Mouse (Mus musculus): Measurements from ENCODE around the gene Fmnl2.

Fmnl2 gene

DNA sequence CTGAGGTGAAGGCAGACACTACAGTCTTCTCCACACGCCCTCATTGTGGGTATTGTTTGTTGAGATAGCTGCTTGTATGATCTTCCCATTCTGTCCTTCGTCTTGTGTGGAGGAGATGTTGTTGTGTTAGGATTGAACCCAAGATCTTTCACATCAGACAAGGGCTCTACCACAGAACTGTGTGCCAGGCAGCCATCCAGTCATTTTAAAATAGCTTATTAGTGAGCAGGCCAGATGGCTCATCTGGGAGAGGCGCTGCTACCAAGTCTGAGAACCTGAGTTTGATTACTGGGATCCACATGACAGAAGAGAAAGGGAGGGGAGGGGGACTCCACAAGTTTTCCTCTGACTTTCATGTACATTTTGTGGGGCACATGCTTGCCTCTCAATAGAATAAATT, 8.6 kb upstream of the Fmnl2 start:
- Histone ChIP-seq H3K27me3 (ENCODE audit: control insufficient read depth, insufficient read depth, low read length, poor library complexity, severe bottlenecking) (no peaks in the 10 kb centered on the region; the same call in 1 of the 2 replicates), H3K36me3 (ENCODE audit: control insufficient read depth, insufficient read depth, low read length, poor library complexity, severe bottlenecking) (no peaks in the 10 kb centered on the region)
- DNase-seq (ENCODE audit: low read depth, low spot score), result no peak

DNA sequence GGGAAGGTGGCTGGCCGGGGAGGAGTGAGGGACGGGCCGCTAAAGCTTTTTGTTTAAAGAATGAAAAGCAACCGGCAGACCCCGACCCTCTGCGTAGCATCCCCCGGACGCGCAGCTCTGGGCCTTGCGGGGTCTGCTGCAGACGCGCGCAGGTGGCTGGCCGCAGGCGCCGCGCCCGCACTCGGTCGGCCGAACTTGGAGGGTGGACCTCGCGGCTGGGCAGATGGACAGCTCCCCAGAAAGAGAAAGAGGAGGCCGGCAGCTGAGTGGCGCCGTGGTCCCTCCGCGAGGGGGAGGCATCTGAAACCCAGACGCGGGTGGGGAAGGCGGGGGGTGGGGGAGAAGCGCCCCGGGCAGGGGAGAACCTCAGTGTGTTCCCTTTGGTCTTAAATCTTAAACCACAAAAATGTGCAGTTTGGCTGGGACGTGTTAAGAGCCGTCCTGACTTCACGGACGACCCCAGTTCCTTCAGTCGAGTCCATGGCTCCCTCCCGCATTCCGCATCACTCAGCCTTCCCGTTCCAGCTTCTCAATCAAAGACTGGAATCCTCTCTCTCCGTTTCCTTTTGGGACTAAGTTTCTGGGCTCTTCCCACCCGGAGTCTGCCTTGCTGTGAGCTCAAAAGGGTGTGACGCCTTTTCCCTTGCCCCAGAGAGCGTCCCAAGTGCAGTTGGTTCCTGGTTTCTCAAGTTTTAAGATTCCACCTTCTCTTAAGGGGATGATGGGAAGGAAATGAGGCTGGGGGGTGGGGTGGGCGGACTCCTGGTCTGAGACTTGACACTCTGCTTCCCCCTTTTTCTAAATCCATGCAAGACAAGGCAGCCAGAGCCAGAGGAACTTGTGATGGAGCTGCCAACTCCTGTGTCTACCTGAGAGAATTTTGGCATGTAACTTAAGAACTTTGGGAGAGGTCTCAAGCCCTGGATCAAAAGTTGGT, 1.1 kb downstream of the Fmnl2 start:
- no peak for DNase-seq (ENCODE audit: low read depth, low spot score)
- Histone ChIP-seq H3K36me3 (ENCODE audit: control insufficient read depth, insufficient read depth, low read length, poor library complexity, severe bottlenecking) (no peaks in the 10 kb centered on the region), H3K27me3 (ENCODE audit: control insufficient read depth, insufficient read depth, low read length, poor library complexity, severe bottlenecking) (peaks cover 2% of the 10 kb centered on the region; the same call in 1 of the 2 replicates)

DNA sequence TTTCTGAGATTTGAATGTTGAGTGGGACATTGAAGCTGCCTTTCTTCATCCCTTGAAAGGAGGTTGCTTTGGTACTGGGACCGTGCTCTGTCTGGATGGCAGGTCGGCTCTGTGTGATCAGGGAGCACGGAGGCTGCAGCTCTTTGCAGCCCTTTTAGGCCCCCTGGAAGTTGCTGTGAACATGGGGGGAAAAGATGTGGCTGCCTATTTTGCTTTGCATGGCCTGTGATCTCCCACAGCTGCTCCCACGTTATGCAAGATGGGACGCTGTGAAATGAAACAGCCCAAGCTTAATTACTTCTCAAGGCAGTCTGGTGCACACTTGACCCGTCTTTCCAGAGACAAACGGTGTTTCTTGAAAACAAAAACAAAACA, 1.8 kb downstream of the Fmnl2 start:
- no peak for DNase-seq (ENCODE audit: low read depth, low spot score)
- H3K36me3 ChIP-seq (ENCODE audit: control insufficient read depth, insufficient read depth, low read length, poor library complexity, severe bottlenecking), result no peaks in the 10 kb centered on the region
- H3K27me3 ChIP-seq (ENCODE audit: control insufficient read depth, insufficient read depth, low read length, poor library complexity, severe bottlenecking), result peaks cover 2% of the 10 kb centered on the region; the same call in 1 of the 2 replicates

DNA sequence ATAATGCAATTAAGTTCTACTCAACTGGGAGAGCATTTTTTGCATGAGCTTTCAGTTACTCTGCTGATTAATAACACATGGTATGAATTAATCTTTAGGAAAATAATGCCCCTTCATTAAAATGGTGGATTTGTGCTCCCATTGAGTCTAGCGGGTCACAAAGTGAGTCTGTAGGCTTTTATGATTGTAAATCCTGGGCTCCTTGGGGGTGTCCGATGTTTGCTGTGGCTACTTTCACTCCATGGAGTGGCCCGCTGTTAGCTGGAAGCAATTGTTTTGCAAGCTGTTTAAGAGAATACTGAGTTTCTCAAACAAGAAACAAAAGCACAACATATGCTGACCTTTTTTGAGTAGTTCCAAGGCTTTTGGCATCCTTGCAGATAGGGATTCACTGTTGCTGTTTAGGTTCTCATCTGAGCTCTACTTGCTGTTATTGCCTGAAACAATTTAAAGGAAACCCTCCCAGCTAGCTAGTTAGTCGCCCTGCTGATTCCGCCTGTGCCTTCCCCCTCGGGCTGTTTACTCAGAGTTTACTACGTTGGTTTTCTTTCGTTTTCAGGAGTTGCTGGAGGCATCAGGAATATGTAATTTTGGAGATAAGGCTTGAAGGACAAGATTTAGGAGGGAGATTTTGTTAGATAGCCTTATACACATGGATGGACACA, 2.6 kb downstream of the Fmnl2 start:
- DNase-seq (ENCODE audit: low read depth, low spot score), result no peak
- H3K36me3 ChIP-seq (ENCODE audit: control insufficient read depth, insufficient read depth, low read length, poor library complexity, severe bottlenecking), result no peaks in the 10 kb centered on the region

DNA sequence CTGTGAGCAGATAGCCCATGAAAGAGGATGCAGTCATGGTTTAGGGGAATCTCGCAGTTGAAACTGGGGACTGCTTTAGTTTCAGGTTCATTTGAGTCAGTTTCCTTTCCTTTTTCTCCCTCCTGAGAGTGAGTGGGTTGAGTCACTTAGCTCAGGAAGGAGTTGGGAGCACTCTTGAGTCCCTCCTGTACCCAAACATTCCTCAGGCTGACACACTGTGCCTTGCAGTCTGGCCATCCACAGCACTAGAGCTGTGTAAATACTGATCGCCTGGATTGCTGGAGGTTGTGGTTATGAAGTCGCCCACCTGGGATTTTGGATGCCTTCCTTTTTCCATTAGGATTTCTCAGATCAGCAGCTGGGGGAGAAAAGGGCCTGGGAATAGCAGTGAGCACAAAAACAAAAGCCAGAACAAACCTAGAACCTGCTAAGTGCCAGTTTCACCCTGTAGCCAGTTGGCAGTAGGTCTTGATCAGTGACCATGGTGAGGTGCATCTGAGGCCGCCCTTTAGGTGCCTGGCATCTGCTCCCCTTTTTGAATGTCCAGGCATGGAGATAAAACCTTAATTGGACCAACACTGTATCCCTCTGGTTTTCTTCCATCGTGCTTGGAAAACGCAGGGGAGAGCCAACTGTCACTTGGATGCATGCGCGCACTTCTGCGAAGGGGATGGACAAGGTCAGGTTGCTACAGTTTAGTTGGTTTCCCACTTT, 4.5 kb downstream of the Fmnl2 start:
- no peaks in the 10 kb centered on the region for H3K36me3 ChIP-seq (ENCODE audit: control insufficient read depth, insufficient read depth, low read length, poor library complexity, severe bottlenecking)
- no peak for DNase-seq (ENCODE audit: low read depth, low spot score)
- peaks cover 2% of the 10 kb centered on the region; the same call in 1 of the 2 replicates for H3K27me3 ChIP-seq (ENCODE audit: control insufficient read depth, insufficient read depth, low read length, poor library complexity, severe bottlenecking)

More for the DNA sequence above, 2.6 kb downstream of the Fmnl2 start:
- H3K27me3 ChIP-seq (ENCODE audit: control insufficient read depth, insufficient read depth, low read length, poor library complexity, severe bottlenecking), result peaks cover 2% of the 10 kb centered on the region; the same call in 1 of the 2 replicates

DNA sequence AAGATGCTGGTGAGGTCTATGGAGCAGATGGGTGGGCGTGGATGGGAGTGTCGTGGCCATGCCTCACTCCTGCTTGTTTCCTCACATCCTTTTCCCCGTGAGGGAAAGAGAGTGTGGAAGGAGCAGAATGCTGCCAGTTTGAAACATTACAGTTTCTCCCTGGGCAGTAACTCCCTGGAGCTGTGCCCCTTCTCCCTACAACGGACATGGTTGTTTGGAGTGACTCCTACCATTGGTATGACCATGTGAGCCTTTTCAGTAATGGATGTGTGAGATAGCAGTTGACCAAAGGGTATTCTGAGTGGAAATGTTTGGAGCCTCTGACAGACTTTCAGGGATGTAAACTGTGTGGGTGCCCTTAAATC, 5.1 kb downstream of the Fmnl2 start:
- DNase-seq (ENCODE audit: low read depth, low spot score), result no peak
- Histone ChIP-seq H3K36me3 (ENCODE audit: control insufficient read depth, insufficient read depth, low read length, poor library complexity, severe bottlenecking) (no peaks in the 10 kb centered on the region), H3K27me3 (ENCODE audit: control insufficient read depth, insufficient read depth, low read length, poor library complexity, severe bottlenecking) (no peaks in the 10 kb centered on the region)

DNA sequence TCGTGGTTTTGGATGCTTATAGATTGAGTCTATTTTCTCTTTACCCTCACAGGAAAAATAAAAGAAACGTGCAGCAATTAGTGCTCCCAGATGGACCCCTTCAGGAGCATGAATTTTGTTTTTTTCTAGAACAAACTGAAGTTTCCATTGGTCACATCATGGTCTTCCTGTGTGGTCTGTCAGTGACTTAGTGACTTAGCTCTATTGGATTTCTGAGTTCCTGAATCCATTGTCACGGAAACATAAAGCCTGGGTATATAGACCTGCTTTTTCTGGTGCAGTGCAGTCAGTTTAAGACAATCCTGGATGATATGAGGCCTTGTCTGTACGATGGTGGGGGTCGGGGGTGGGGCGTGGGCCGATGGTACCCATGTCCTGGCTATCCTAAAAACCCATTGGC, 7.0 kb downstream of the Fmnl2 start:
- DNase-seq (ENCODE audit: low read depth, low spot score), result no peak
- H3K36me3 ChIP-seq (ENCODE audit: control insufficient read depth, insufficient read depth, low read length, poor library complexity, severe bottlenecking), result no peaks in the 10 kb centered on the region
- H3K27me3 ChIP-seq (ENCODE audit: control insufficient read depth, insufficient read depth, low read length, poor library complexity, severe bottlenecking), result no peaks in the 10 kb centered on the region

DNA sequence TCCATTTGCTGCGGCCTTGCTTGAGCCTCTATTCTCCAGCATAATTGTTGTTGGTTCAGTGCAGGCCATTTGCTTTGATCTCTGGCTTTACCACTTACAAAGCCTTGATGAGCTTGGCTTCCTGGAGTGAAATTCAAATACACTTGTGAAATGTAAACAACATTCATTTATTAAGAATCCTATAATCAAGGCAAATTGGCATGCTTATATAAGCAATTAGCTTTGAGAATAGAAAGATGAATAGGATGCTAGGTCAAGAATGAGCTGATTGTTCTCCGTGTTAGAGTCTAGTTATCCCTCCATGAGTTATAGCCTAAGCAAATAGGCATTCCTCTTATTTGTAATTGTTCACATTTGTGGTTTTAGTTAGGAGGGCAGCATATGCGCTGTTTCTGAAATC, 8.5 kb downstream of the Fmnl2 start:
- Histone ChIP-seq H3K27me3 (ENCODE audit: control insufficient read depth, insufficient read depth, low read length, poor library complexity, severe bottlenecking) (no peaks in the 10 kb centered on the region), H3K36me3 (ENCODE audit: control insufficient read depth, insufficient read depth, low read length, poor library complexity, severe bottlenecking) (no peaks in the 10 kb centered on the region)
- DNase-seq (ENCODE audit: low read depth, low spot score), result no peak

DNA sequence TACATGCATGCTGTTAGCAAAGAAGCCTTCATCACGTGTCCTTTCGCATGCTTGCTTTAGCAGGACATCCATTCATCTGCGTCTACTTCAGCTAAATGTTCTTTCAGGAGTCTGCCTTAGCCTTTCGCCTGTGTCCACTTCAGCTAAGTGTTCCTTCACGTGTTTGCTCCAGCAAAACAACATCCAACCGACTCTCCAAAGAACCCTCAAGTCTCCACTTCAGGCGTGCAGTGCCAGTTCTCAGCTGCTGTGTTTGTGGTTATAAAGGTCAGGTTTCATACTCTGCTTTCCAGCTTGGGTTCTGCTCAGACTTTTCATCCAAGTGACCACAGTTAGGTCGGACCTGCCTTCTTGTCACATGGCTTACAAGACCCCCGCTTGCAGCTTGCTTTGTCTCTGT, 10.1 kb downstream of the Fmnl2 start:
- no peak for DNase-seq (ENCODE audit: low read depth, low spot score)
- Histone ChIP-seq H3K27me3 (ENCODE audit: control insufficient read depth, insufficient read depth, low read length, poor library complexity, severe bottlenecking) (no peaks in the 10 kb centered on the region), H3K36me3 (ENCODE audit: control insufficient read depth, insufficient read depth, low read length, poor library complexity, severe bottlenecking) (no peaks in the 10 kb centered on the region)

DNA sequence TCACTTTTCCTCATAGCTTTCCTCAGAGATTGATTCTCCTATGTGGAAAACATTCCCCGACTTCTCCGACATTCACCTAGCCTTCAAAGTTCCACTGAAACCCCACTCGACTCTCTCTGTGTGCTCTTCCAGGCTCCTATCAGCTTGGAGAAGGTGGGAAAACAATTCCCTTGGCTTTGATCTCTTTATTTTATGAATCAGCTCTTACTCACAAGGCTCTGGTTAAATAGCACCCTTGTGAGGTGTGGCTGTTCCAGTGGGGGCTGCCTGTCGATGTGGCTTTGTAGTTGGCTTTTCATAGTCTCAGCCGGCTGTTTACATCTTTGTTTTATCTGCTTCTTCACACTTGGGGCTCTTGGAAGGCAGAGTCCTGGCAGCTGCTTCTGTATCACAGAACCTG, 10.5 kb downstream of the Fmnl2 start:
- Histone ChIP-seq H3K27me3 (ENCODE audit: control insufficient read depth, insufficient read depth, low read length, poor library complexity, severe bottlenecking) (no peaks in the 10 kb centered on the region), H3K36me3 (ENCODE audit: control insufficient read depth, insufficient read depth, low read length, poor library complexity, severe bottlenecking) (no peaks in the 10 kb centered on the region)
- DNase-seq (ENCODE audit: low read depth, low spot score), result no peak

DNA sequence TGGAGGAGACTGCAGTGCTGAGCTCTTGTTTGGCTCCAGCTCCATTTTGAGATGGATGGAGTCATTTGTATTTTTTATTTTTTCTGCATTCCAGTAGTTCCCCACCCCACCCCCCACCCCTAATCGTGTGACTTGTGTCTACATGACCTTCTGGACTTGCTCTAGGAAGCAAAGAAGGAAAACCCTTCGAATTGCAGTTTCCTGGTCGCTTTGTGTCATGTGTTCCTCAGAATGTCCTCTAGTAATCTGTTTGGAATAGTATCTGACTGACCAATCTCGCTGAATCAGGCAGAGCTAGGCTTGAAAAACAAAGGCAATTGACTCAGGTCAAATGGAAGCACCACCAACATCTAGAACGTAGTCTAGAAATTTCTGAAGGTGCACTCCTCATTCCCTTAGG, 15.0 kb downstream of the Fmnl2 start:
- DNase-seq (ENCODE audit: low read depth, low spot score), result no peak
- no peaks in the 10 kb centered on the region for H3K36me3 ChIP-seq (ENCODE audit: control insufficient read depth, insufficient read depth, low read length, poor library complexity, severe bottlenecking)

DNA sequence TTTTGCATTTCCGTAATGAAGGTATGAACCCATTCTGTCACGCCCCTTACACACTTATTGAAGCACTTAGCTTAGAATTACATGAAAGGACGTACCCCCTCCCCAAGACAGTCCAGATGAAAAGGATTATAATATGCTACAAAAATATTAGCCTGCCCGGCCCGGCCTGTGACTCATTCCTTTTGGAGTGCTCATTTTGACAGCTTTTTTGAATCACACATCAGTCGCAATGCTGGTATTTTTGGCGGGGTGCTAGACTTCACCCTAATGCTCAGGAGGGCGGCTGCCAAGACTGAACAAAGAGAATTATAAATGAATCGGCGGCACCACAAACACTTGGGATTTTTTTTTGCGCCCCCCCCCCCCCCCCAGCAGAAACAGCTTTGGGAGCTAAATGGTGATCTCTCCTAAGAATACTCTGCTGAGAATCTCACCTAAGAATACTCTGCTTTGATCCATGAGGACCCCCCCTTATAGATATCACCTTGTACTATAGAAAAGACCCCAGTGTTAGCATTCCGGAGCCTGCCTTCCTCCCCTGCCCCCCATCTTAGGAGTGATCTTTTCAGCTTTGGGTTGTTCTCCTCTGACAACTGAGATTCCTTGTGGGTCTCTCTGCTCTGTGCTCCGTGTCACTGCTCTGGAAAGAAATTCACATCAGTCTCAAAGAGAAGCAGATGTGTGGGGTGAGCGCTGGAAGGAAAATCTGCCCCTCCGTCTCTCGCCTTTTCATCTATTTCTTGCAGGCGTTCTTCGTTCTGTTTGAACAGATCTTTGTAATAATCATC, 15.8 kb downstream of the Fmnl2 start:
- no peaks in the 10 kb centered on the region for H3K27me3 ChIP-seq (ENCODE audit: control insufficient read depth, insufficient read depth, low read length, poor library complexity, severe bottlenecking)
- DNase-seq (ENCODE audit: low read depth, low spot score), result no peak
- H3K36me3 ChIP-seq (ENCODE audit: control insufficient read depth, insufficient read depth, low read length, poor library complexity, severe bottlenecking), result no peaks in the 10 kb centered on the region

More for the DNA sequence above, 15.0 kb downstream of the Fmnl2 start:
- H3K27me3 ChIP-seq (ENCODE audit: control insufficient read depth, insufficient read depth, low read length, poor library complexity, severe bottlenecking), result no peaks in the 10 kb centered on the region

DNA sequence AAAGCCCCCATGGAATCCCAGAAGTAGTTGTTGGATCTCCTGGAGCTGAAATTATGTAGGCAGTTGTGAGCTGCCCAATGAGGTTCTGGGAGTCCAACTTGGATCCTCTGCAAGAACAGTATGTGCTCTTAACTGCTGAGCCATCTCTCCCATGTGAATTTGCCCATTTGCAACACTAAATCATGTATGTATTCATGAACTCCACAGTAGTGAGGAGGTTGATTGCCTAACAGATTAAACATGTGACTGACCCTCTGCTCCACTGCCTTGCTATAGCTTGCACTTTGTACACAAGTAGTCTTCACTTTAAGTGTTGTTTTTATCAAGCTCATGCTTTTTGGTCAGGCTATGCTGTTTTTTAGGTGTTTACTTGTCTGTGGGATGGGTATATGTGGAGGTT, 17.1 kb downstream of the Fmnl2 start:
- H3K36me3 ChIP-seq (ENCODE audit: control insufficient read depth, insufficient read depth, low read length, poor library complexity, severe bottlenecking), result no peaks in the 10 kb centered on the region
- no peaks in the 10 kb centered on the region for H3K27me3 ChIP-seq (ENCODE audit: control insufficient read depth, insufficient read depth, low read length, poor library complexity, severe bottlenecking)
- no peak for DNase-seq (ENCODE audit: low read depth, low spot score)

DNA sequence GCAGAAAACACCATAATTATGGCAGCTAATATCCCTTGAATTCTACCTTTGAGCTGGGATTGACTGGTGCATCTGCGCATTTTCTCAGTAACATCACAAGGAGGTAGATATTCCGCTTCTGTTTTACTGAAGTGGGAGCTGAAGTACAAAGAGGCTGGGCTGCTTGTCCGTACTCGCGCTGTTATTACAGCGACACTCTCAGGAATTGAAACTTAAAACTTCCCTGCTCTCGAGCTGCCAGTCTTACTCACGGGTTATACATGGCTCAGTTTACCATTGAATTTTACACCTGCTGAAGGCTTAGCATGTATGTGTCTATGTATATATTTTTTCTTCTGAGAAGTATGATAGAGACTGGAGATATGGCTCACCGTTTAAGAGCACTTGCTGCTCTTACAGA, 18.1 kb downstream of the Fmnl2 start:
- H3K36me3 ChIP-seq (ENCODE audit: control insufficient read depth, insufficient read depth, low read length, poor library complexity, severe bottlenecking), result no peaks in the 10 kb centered on the region
- H3K27me3 ChIP-seq (ENCODE audit: control insufficient read depth, insufficient read depth, low read length, poor library complexity, severe bottlenecking), result no peaks in the 10 kb centered on the region
- DNase-seq (ENCODE audit: low read depth, low spot score), result no peak
